Mouse (Mus musculus) stomach, postnatal 0 days (tissue): ENCODE measurements around the gene Tnfrsf8.

ENCODE experiments used
- CTCF ChIP-seq: IDR thresholded peaks from 2 replicates; pipeline ENCODE4 v1.5.1; 2016; ENCODE audit warnings: antibody characterized with exemption, low read depth, mild to moderate bottlenecking, moderate library complexity
- EP300 ChIP-seq: optimal IDR thresholded peaks from 2 replicates; pipeline ENCODE3; 2016; ENCODE audit warnings: antibody characterized with exemption

GRCm38 (mm10) chr4:145300210-145300927 is 14.6 kb downstream of the Tnfrsf8 start:
- no peak for TF ChIP-seq EP300
- no peak for TF ChIP-seq CTCF
